Mouse (Mus musculus): ENCODE measurements around the gene Cdon. TPM values are rescaled to one million over a fixed set of nuclear protein-coding genes. Genes with fewer than 3 reads are reported as not detected.
A peak's percentile ranks its signal among the peaks of the same experiment; 100 is the strongest.

Cdon gene
- total and polyA plus RNA-seq, 3 experiments = 1.8 to 2.9 (median 2.3) TPM

- Histone ChIP-seq H3K4me3 (replicated peaks in 1 of 3; ENCODE audit: low read depth in 2 of 3, low read length in 2 of 3, poor library complexity in 1 of 3) (no peak overlapping the region), H3K4me1 (ENCODE audit: control insufficient read depth in 1 of 2, insufficient read depth in 2 of 2) (peaks cover 15 to 30% of the 10 kb centered on the region in 2 experiments), H3K79me2 (replicated peaks; ENCODE audit: control insufficient read depth, extremely low read depth, insufficient read depth, poor library complexity, severe bottlenecking) (no peaks in the 10 kb centered on the region), H3K36me3 (replicated peaks in 1 of 2; ENCODE audit: control insufficient read depth in 1 of 2, insufficient read depth in 1 of 2, low read length in 1 of 2) (no peaks in the 10 kb centered on the region), H3K4me2 (ENCODE audit: insufficient read depth, low read depth, poor library complexity, severe bottlenecking) (no peak overlapping the region), H3K9ac (ENCODE audit: insufficient read depth, low read depth) (no peak overlapping the region), H3K27me3 (replicated peaks) (peaks cover 2% of the 10 kb centered on the region), H3K9me3 (replicated peaks; ENCODE audit: low read length) (no peaks in the 10 kb centered on the region), H3K27ac (ENCODE audit: insufficient read depth, low read depth) (no peak overlapping the region)
- TF ChIP-seq MAZ (IDR thresholded peaks at IDR 0.05; ENCODE audit: low read depth, low read length) (no peak), CTCF (conservative IDR thresholded peaks at IDR 0.05 in 1 of 2, IDR thresholded peaks at IDR 0.05 in 1 of 2; ENCODE audit: low read depth in 2 of 2, low read length in 2 of 2) (no peak), PAX5 (IDR thresholded peaks at IDR 0.05; ENCODE audit: low read length) (no peak), CHD2 (IDR thresholded peaks at IDR 0.05; ENCODE audit: low read length) (no peak), UBTF (IDR thresholded peaks at IDR 0.05; ENCODE audit: low read depth, low read length) (no peak), SMC3 (IDR thresholded peaks at IDR 0.05; ENCODE audit: low read depth, low read length) (no peak)
- dilution Hi-C loops (cut with MboI; ENCODE audit: extremely low pct_ligation_motif_present, extremely low pct_unique_long_range_greater_than_20kb, low sequenced_read_pairs) = loop anchor here (25.0 kb wide), 1 partner anchor 257 kb away; no protein-coding TSS in a partner anchor
- in situ Hi-C loops (cut with MboI; ENCODE audit: low pct_ligation_motif_present, low pct_unique_long_range_greater_than_20kb, low sequenced_read_pairs) = loop anchor here (10.0 to 25.0 kb wide), 2 partner anchors 340 to 507 kb away; partner anchors contain the start of genes Srpr and Tirap
- DNase-seq (ENCODE audit: extremely low read depth) = no peak
Measured at GRCm38 (mm10) chr9:35544666-35545065, 123.7 kb downstream of the Cdon start.

GRCm38 (mm10) chr9:35545704-35546103 is 124.8 kb downstream of the Cdon start:
- in situ Hi-C loops (cut with MboI; ENCODE audit: low pct_ligation_motif_present, low pct_unique_long_range_greater_than_20kb, low sequenced_read_pairs) (loop anchor here (10.0 to 25.0 kb wide), 2 partner anchors 341 to 508 kb away; partner anchors contain the start of genes Srpr and Tirap), dilution Hi-C loops (cut with MboI; ENCODE audit: extremely low pct_ligation_motif_present, extremely low pct_unique_long_range_greater_than_20kb, low sequenced_read_pairs) (loop anchor here (25.0 kb wide), 1 partner anchor 258 kb away; no protein-coding TSS in a partner anchor)
- 0 out of 2 replicates have a peak overlapping the region, but pooled peaks have one; percentile 11 for H3K9ac ChIP-seq (ENCODE audit: insufficient read depth, low read depth)

GRCm38 (mm10) chr9:35546745-35547144 is 125.8 kb downstream of the Cdon start:
- Histone ChIP-seq H3K36me3 (replicated peaks in 1 of 2; ENCODE audit: control insufficient read depth in 1 of 2, insufficient read depth in 1 of 2, low read length in 1 of 2) (no peaks in the 10 kb centered on the region), H3K27me3 (replicated peaks) (peaks cover 2% of the 10 kb centered on the region), H3K27ac (ENCODE audit: insufficient read depth, low read depth) (no peak overlapping the region), H3K4me1 (ENCODE audit: control insufficient read depth in 1 of 2, insufficient read depth in 2 of 2) (peaks cover 15 to 24% of the 10 kb centered on the region in 2 experiments), H3K9me3 (replicated peaks; ENCODE audit: low read length) (no peaks in the 10 kb centered on the region), H3K4me2 (ENCODE audit: insufficient read depth, low read depth, poor library complexity, severe bottlenecking) (peak overlapping the region; percentile 8; the same call in 1 of the 2 replicates), H3K4me3 (replicated peaks in 1 of 3; ENCODE audit: low read depth in 2 of 3, low read length in 2 of 3, poor library complexity in 1 of 3) (peak overlapping the region; percentile 9 to 35 (median 15)), H3K79me2 (replicated peaks; ENCODE audit: control insufficient read depth, extremely low read depth, insufficient read depth, poor library complexity, severe bottlenecking) (no peaks in the 10 kb centered on the region), H3K9ac (ENCODE audit: insufficient read depth, low read depth) (no peak overlapping the region)
- dilution Hi-C loops (cut with MboI; ENCODE audit: extremely low pct_ligation_motif_present, extremely low pct_unique_long_range_greater_than_20kb, low sequenced_read_pairs) (loop anchor here (25.0 kb wide), 1 partner anchor 259 kb away; no protein-coding TSS in a partner anchor), in situ Hi-C loops (cut with MboI; ENCODE audit: low pct_ligation_motif_present, low pct_unique_long_range_greater_than_20kb, low sequenced_read_pairs) (loop anchor here (10.0 to 25.0 kb wide), 2 partner anchors 342 to 509 kb away; partner anchors contain the start of genes Srpr and Tirap)
- peak; percentile 63 for DNase-seq (ENCODE audit: extremely low read depth)
- TF ChIP-seq NRF1 (IDR thresholded peaks at IDR 0.05; ENCODE audit: low read depth, low read length) = no peak
- no peak for TF ChIP-seq ETS1 (conservative IDR thresholded peaks at IDR 0.05; ENCODE audit: low read depth, low read length)
- 0 out of 2 replicates have a peak, but pooled peaks have one; percentile 45 for TF ChIP-seq ELF1 (IDR thresholded peaks at IDR 0.05; ENCODE audit: low read depth, low read length)
- no peak for TF ChIP-seq MXI1 (IDR thresholded peaks at IDR 0.05; ENCODE audit: low read depth, low read length)
- no peak for TF ChIP-seq ZNF384 (IDR thresholded peaks at IDR 0.05; ENCODE audit: low read depth, low read length)
- TF ChIP-seq CHD2 (IDR thresholded peaks at IDR 0.05; ENCODE audit: low read length) = no peak
- TF ChIP-seq UBTF (IDR thresholded peaks at IDR 0.05; ENCODE audit: low read depth, low read length) = no peak
- TF ChIP-seq GABPA (IDR thresholded peaks at IDR 0.05; ENCODE audit: insufficient replicate concordance, low read depth, low read length) = no peak
- no peak for TF ChIP-seq MYC (IDR thresholded peaks at IDR 0.05; ENCODE audit: low read depth, low read length)
- no peak for TF ChIP-seq MAFK (IDR thresholded peaks at IDR 0.05; ENCODE audit: insufficient replicate concordance, low read length)
- TF ChIP-seq KAT2A (IDR thresholded peaks at IDR 0.05; ENCODE audit: insufficient replicate concordance, low read length) = no peak
- peak; percentile 24; the same call in 1 of the 2 replicates for TF ChIP-seq HCFC1 (IDR thresholded peaks at IDR 0.05; ENCODE audit: low read depth, low read length)
- no peak for TF ChIP-seq BHLHE40 (IDR thresholded peaks at IDR 0.05; ENCODE audit: low read depth, low read length)
- no peak; the same call in 1 of the 2 replicates for TF ChIP-seq MEF2A (IDR thresholded peaks at IDR 0.05; ENCODE audit: borderline replicate concordance, low read depth, low read length)
- no peak for TF ChIP-seq RAD21 (IDR thresholded peaks at IDR 0.05; ENCODE audit: low read depth, low read length)

More at GRCm38 (mm10) chr9:35545704-35546103, 124.8 kb downstream of the Cdon start:
- no peak for TF ChIP-seq CHD2 (IDR thresholded peaks at IDR 0.05; ENCODE audit: low read length)
- TF ChIP-seq MAZ (IDR thresholded peaks at IDR 0.05; ENCODE audit: low read depth, low read length) = no peak
- TF ChIP-seq HCFC1 (IDR thresholded peaks at IDR 0.05; ENCODE audit: low read depth, low read length) = no peak
- no peak for TF ChIP-seq GABPA (IDR thresholded peaks at IDR 0.05; ENCODE audit: insufficient replicate concordance, low read depth, low read length)
- TF ChIP-seq ZNF384 (IDR thresholded peaks at IDR 0.05; ENCODE audit: low read depth, low read length) = no peak
- no peak for TF ChIP-seq TBP (conservative IDR thresholded peaks at IDR 0.05; ENCODE audit: low read depth, low read length)
- TF ChIP-seq PAX5 (IDR thresholded peaks at IDR 0.05; ENCODE audit: low read length) = no peak
- TF ChIP-seq ZMIZ1 (IDR thresholded peaks at IDR 0.05; ENCODE audit: low read depth, low read length) = no peak
- TF ChIP-seq TCF12 (IDR thresholded peaks at IDR 0.05; ENCODE audit: low read depth, low read length) = no peak
- TF ChIP-seq SMC3 (IDR thresholded peaks at IDR 0.05; ENCODE audit: low read depth, low read length) = peak; percentile 4; the same call in 1 of the 2 replicates
- peak in 1 of 2 experiments; percentile 59; a peak in 2 of 4 replicates for TF ChIP-seq CTCF (conservative IDR thresholded peaks at IDR 0.05 in 1 of 2, IDR thresholded peaks at IDR 0.05 in 1 of 2; ENCODE audit: low read depth in 2 of 2, low read length in 2 of 2)
- peak; percentile 3 for TF ChIP-seq RAD21 (IDR thresholded peaks at IDR 0.05; ENCODE audit: low read depth, low read length)
- TF ChIP-seq EP300 (IDR thresholded peaks at IDR 0.05; ENCODE audit: low read length) = no peak
- TF ChIP-seq POLR2A (IDR thresholded peaks at IDR 0.05; ENCODE audit: low read depth, low read length) = no peak
- no peaks in the 10 kb centered on the region for H3K36me3 ChIP-seq (replicated peaks in 1 of 2; ENCODE audit: control insufficient read depth in 1 of 2, insufficient read depth in 1 of 2, low read length in 1 of 2)
- H3K4me2 ChIP-seq (ENCODE audit: insufficient read depth, low read depth, poor library complexity, severe bottlenecking) = peak overlapping the region; percentile 8; the same call in 1 of the 2 replicates
- H3K27me3 ChIP-seq (replicated peaks) = peaks cover 2% of the 10 kb centered on the region
- DNase-seq (ENCODE audit: extremely low read depth) = no peak
- H3K4me3 ChIP-seq (replicated peaks in 1 of 3; ENCODE audit: low read depth in 2 of 3, low read length in 2 of 3, poor library complexity in 1 of 3) = no peak overlapping the region
- no peaks in the 10 kb centered on the region for H3K79me2 ChIP-seq (replicated peaks; ENCODE audit: control insufficient read depth, extremely low read depth, insufficient read depth, poor library complexity, severe bottlenecking)
- no peaks in the 10 kb centered on the region for H3K9me3 ChIP-seq (replicated peaks; ENCODE audit: low read length)
- H3K27ac ChIP-seq (ENCODE audit: insufficient read depth, low read depth) = no peak overlapping the region
- peaks cover 15 to 30% of the 10 kb centered on the region in 2 experiments for H3K4me1 ChIP-seq (ENCODE audit: control insufficient read depth in 1 of 2, insufficient read depth in 2 of 2)

Measured in CH12.LX (cell line).